11 mouse cellular contexts compared by ENCODE assay signal in genomic region chr2:25865412-25865811, GRCm38 (mm10). TPM values are rescaled to one million over a fixed set of nuclear protein-coding genes. Genes with fewer than 3 reads are reported as not detected.
A peak's percentile ranks its signal among the peaks of the same experiment; 100 is the strongest.
DNase-seq lines count a peak whose midpoint lies in the region; ATAC-seq and TF ChIP-seq lines count a peak whose summit lies in the region.
"Had no signal": no experiment of that assay in that cellular context is flagged by ENCODE, and none has a peak within 500 bp of the region (broad histone marks: within the 10 kb centered on the region; RNA-seq: fewer than 3 reads in every experiment).

No protein-coding gene starts in this region.

- H3K4me1 ChIP-seq in liver, postnatal 0 days (ENCODE audit: insufficient read depth): peaks cover 3% of the 10 kb centered on the region
- no peaks in the 10 kb centered on the region for H3K4me1 ChIP-seq in thymus, adult 2 months (replicated peaks; ENCODE audit: control insufficient read depth, insufficient read depth, low read length)
- peaks cover 14% of the 10 kb centered on the region for H3K4me1 ChIP-seq in limb, embryonic 10.5 days

- no peak for ATAC-seq in liver, postnatal 0 days
- ATAC-seq in erythroblast, adult 5-6 weeks (replicated peaks; ENCODE audit: low FRiP score, poor library complexity, severe bottlenecking): no peak

- H3K36me3 ChIP-seq in liver, postnatal 0 days (replicated peaks; ENCODE audit: insufficient read depth, low read length): no peaks in the 10 kb centered on the region
- no peaks in the 10 kb centered on the region for H3K36me3 ChIP-seq in thymus, adult 2 months (ENCODE audit: control insufficient read depth, insufficient read depth, low read length)
- no peaks in the 10 kb centered on the region for H3K36me3 ChIP-seq in limb, embryonic 10.5 days
- H3K36me3 ChIP-seq: liver, embryonic 15.5 days had no signal

- H3K4me2 ChIP-seq in liver, postnatal 0 days (ENCODE audit: low read depth, low read length): no peak overlapping the region
- H3K4me2 ChIP-seq: liver, embryonic 15.5 days had no signal

- TF ChIP-seq POLR2A in thymus, adult 2 months (IDR thresholded peaks at IDR 0.05; ENCODE audit: control insufficient read depth, extremely low read depth, insufficient read depth, low read length, poor library complexity): no peak

- WGBS in liver, postnatal 0 days (ENCODE audit: insufficient replicate concordance): 18% methylated on average over 4 of the region's 4 CpGs
- WGBS in thymus, adult 2 months: 30% methylated on average over 4 of the region's 4 CpGs
- 11% methylated on average over 4 of the region's 4 CpGs for WGBS in limb, embryonic 10.5 days

- peaks cover 30% of the 10 kb centered on the region for H3K27me3 ChIP-seq in liver, postnatal 0 days (ENCODE audit: insufficient read depth, low read length)
- H3K27me3 ChIP-seq in thymus, adult 2 months (ENCODE audit: control insufficient read depth, insufficient read depth, low read length): no peaks in the 10 kb centered on the region; the same call in none of the 2 replicates
- peaks cover 59% of the 10 kb centered on the region for H3K27me3 ChIP-seq in limb, embryonic 10.5 days (ENCODE audit: low read depth, poor library complexity, severe bottlenecking)

- no peak for DNase-seq in liver, postnatal 0 days
- no peak for DNase-seq in liver
- DNase-seq in cerebellum, postnatal 25 days: peak; percentile 54 to 57
- peak; percentile 29 to 61 for DNase-seq in layer of hippocampus, adult 2 months (ENCODE audit: low spot score in 2 of 2)
- DNase-seq in retina, postnatal 7 days (ENCODE audit: low read depth, low spot score): peak; percentile 30
- no peak for DNase-seq in thymus, adult 2 months
- no peak for DNase-seq in limb, embryonic 10.5 days (ENCODE audit: low spot score)

- no peaks in the 10 kb centered on the region for H3K9me3 ChIP-seq in liver, postnatal 0 days (ENCODE audit: low read length)
- H3K9me3 ChIP-seq in limb, embryonic 10.5 days (replicated peaks): no peaks in the 10 kb centered on the region
- H3K9me3 ChIP-seq: liver, embryonic 15.5 days had no signal

- H3K9ac ChIP-seq in liver, postnatal 0 days (replicated peaks): no peak overlapping the region
- H3K9ac ChIP-seq: liver, embryonic 15.5 days had no signal

- TF ChIP-seq EP300 in liver, postnatal 0 days (IDR thresholded peaks at IDR 0.05; ENCODE audit: low read depth): no peak

- no peak overlapping the region for H3K4me3 ChIP-seq in liver, postnatal 0 days (ENCODE audit: low read depth, low read length)
- H3K4me3 ChIP-seq in layer of hippocampus, adult 2 months: no peak overlapping the region
- H3K4me3 ChIP-seq in thymus, adult 2 months (ENCODE audit: control insufficient read depth, insufficient read depth, low read length): no peak overlapping the region
- H3K4me3 ChIP-seq in limb, embryonic 10.5 days: no peak overlapping the region
- H3K4me3 ChIP-seq: liver, embryonic 15.5 days had no signal

- H3K27ac ChIP-seq in liver, postnatal 0 days (ENCODE audit: low read depth): no peak overlapping the region
- no peak overlapping the region for H3K27ac ChIP-seq in layer of hippocampus, adult 2 months
- H3K27ac ChIP-seq in thymus, adult 2 months (ENCODE audit: control insufficient read depth, insufficient read depth, low read length): no peak overlapping the region
- H3K27ac ChIP-seq in limb, embryonic 10.5 days: no peak overlapping the region
- H3K27ac ChIP-seq: liver, embryonic 15.5 days had no signal

- TF ChIP-seq CTCF in liver, postnatal 0 days (IDR thresholded peaks at IDR 0.05; ENCODE audit: low read depth): 0 out of 2 replicates have a peak, but pooled peaks have one; percentile 9
- TF ChIP-seq CTCF in layer of hippocampus, adult 2 months (conservative IDR thresholded peaks at IDR 0.05): peak; percentile 59
- no peak for TF ChIP-seq CTCF in thymus, adult 2 months (IDR thresholded peaks at IDR 0.05; ENCODE audit: borderline replicate concordance, control insufficient read depth, extremely low read depth, insufficient read depth, low read length, poor library complexity)

RNA-seq across cellular contexts. Expression of gene Kcnt1, which starts 1.9 kb away (rescaled TPM):
- polyA plus RNA-seq in liver, postnatal 0 days (2015; fragmentation: Nextera tagmentation; extraction: Ambion mirVana): 0.11 TPM in 1 of 2 replicates, not detected in the other
- 10 to 100 TPM; 44.5 to 48.4 TPM for total RNA-seq in layer of hippocampus, adult 2 months (2021)
- 1.1 and 1.2 TPM in 2 replicates for polyA plus RNA-seq in thymus, adult 2 months (2012; rRNA removed)
- 0.20 TPM in 1 of 2 replicates, not detected in the other for polyA plus RNA-seq in limb, embryonic 10.5 days (2016; fragmentation: Nextera tagmentation; extraction: Ambion mirVana)
- not detected in 2 replicates for total RNA-seq in erythroblast, adult 5-6 weeks (2015; ENCODE audit: low replicate concordance)
- total RNA-seq in erythroblast, adult 5-6 weeks (2017; ENCODE audit: low replicate concordance): not detected in 2 replicates
- polyA plus RNA-seq: liver, embryonic 15.5 days had no signal

RNA-seq across cellular contexts. Expression of gene Sohlh1, which starts 18.4 kb away (rescaled TPM):
- polyA plus RNA-seq in liver, postnatal 0 days (2015; fragmentation: Nextera tagmentation; extraction: Ambion mirVana): not detected in 2 replicates
- not detected for total RNA-seq in layer of hippocampus, adult 2 months (2021)
- polyA plus RNA-seq in thymus, adult 2 months (2012; rRNA removed): 0.09 and 0.18 TPM in 2 replicates
- polyA plus RNA-seq in limb, embryonic 10.5 days (2016; fragmentation: Nextera tagmentation; extraction: Ambion mirVana): not detected in 2 replicates
- total RNA-seq in erythroblast, adult 5-6 weeks (2015; ENCODE audit: low replicate concordance): not detected in 2 replicates
- not detected in 2 replicates for total RNA-seq in erythroblast, adult 5-6 weeks (2017; ENCODE audit: low replicate concordance)
- total RNA-seq: gastrocnemius, postnatal 4 days had no signal
- polyA plus RNA-seq: liver, embryonic 15.5 days; stomach, embryonic 14.5 days had no signal

RNA-seq across cellular contexts. Expression of gene Lcn9, which starts 42.5 kb away (rescaled TPM):
- not detected in 2 replicates for polyA plus RNA-seq in liver, postnatal 0 days (2015; fragmentation: Nextera tagmentation; extraction: Ambion mirVana)
- not detected for total RNA-seq in layer of hippocampus, adult 2 months (2021)
- polyA plus RNA-seq in thymus, adult 2 months (2012; rRNA removed): not detected in 2 replicates
- polyA plus RNA-seq in limb, embryonic 10.5 days (2016; fragmentation: Nextera tagmentation; extraction: Ambion mirVana): not detected in 2 replicates
- total RNA-seq in erythroblast, adult 5-6 weeks (2015; ENCODE audit: low replicate concordance): not detected in 2 replicates
- total RNA-seq in erythroblast, adult 5-6 weeks (2017; ENCODE audit: low replicate concordance): not detected in 2 replicates
- total RNA-seq: gastrocnemius, postnatal 4 days had no signal
- polyA plus RNA-seq: liver, embryonic 15.5 days; stomach, embryonic 14.5 days had no signal

RNA-seq across cellular contexts. Expression of gene Glt6d1, which starts 49.8 kb away (rescaled TPM):
- polyA plus RNA-seq in liver, postnatal 0 days (2015; fragmentation: Nextera tagmentation; extraction: Ambion mirVana): not detected in 2 replicates
- total RNA-seq in layer of hippocampus, adult 2 months (2021): not detected
- not detected in 2 replicates for polyA plus RNA-seq in thymus, adult 2 months (2012; rRNA removed)
- polyA plus RNA-seq in limb, embryonic 10.5 days (2016; fragmentation: Nextera tagmentation; extraction: Ambion mirVana): not detected in 2 replicates
- not detected in 2 replicates for total RNA-seq in erythroblast, adult 5-6 weeks (2015; ENCODE audit: low replicate concordance)
- not detected in 2 replicates for total RNA-seq in erythroblast, adult 5-6 weeks (2017; ENCODE audit: low replicate concordance)
- total RNA-seq: gastrocnemius, postnatal 4 days had no signal
- polyA plus RNA-seq: liver, embryonic 15.5 days; stomach, embryonic 14.5 days had no signal

Comparison
In these comparisons a context has a peak if more than half of its experiments do, and no peak if none do; other contexts are left out.
1. DNase-seq: peak in cerebellum, postnatal 25 days (2 of 2), layer of hippocampus, adult 2 months (2 of 2) and retina, postnatal 7 days (single experiment); none in liver, postnatal 0 days (single experiment), liver (single experiment), thymus, adult 2 months (single experiment) and limb, embryonic 10.5 days (single experiment).